Mouse (Mus musculus): Measurements from ENCODE around the gene Otud1. TPM values are rescaled to one million over a fixed set of nuclear protein-coding genes. Genes with fewer than 3 reads are reported as not detected.

Otud1 gene
- polyA plus RNA-seq, 1 experiment from 2014 or later: 1.5 TPM

- ATAC-seq: no peak
- Histone ChIP-seq H3K4me3 (ENCODE audit: low read length) (no peak overlapping the region), H3K27ac (ENCODE audit: low read depth, low read length) (no peak overlapping the region), H3K27me3 (replicated peaks; ENCODE audit: control insufficient read depth, insufficient read depth, low read length) (no peaks in the 10 kb centered on the region), H3K9me3 (ENCODE audit: control insufficient read depth, low read length) (no peaks in the 10 kb centered on the region), H3K4me2 (ENCODE audit: low read length) (no peak overlapping the region), H3K9ac (ENCODE audit: low read depth, low read length) (no peak overlapping the region), H3K36me3 (ENCODE audit: control insufficient read depth, insufficient read depth, low read length) (no peaks in the 10 kb centered on the region), H3K4me1 (ENCODE audit: control insufficient read depth, insufficient read depth, low read depth, low read length) (no peaks in the 10 kb centered on the region)
Measured at GRCm38 (mm10) chr2:19703020-19703613, 45.6 kb downstream of the Otud1 start.

- Histone ChIP-seq H3K4me1 (ENCODE audit: control insufficient read depth, insufficient read depth, low read depth, low read length) (no peaks in the 10 kb centered on the region), H3K27me3 (replicated peaks; ENCODE audit: control insufficient read depth, insufficient read depth, low read length) (no peaks in the 10 kb centered on the region), H3K4me3 (ENCODE audit: low read length) (no peak overlapping the region), H3K4me2 (ENCODE audit: low read length) (no peak overlapping the region), H3K36me3 (ENCODE audit: control insufficient read depth, insufficient read depth, low read length) (no peaks in the 10 kb centered on the region), H3K9ac (ENCODE audit: low read depth, low read length) (no peak overlapping the region), H3K27ac (ENCODE audit: low read depth, low read length) (0 out of 2 replicates have a peak overlapping the region, but pooled peaks have one; percentile 23), H3K9me3 (ENCODE audit: control insufficient read depth, low read length) (no peaks in the 10 kb centered on the region)
- 45% methylated on average over 4 of the region's 4 CpGs for WGBS
- ATAC-seq: no peak; the same call in 1 of the 2 replicates
Measured at GRCm38 (mm10) chr2:19703670-19704069, 46.1 kb downstream of the Otud1 start.

- ATAC-seq: no peak
- H3K27ac ChIP-seq (ENCODE audit: low read depth, low read length): no peak overlapping the region
Measured at GRCm38 (mm10) chr2:19704272-19704671, 46.7 kb downstream of the Otud1 start.

GRCm38 (mm10) chr2:19706886-19707285 is 49.3 kb downstream of the Otud1 start:
- Histone ChIP-seq H3K27me3 (replicated peaks; ENCODE audit: control insufficient read depth, insufficient read depth, low read length) (no peaks in the 10 kb centered on the region), H3K36me3 (ENCODE audit: control insufficient read depth, insufficient read depth, low read length) (no peaks in the 10 kb centered on the region), H3K4me1 (ENCODE audit: control insufficient read depth, insufficient read depth, low read depth, low read length) (no peaks in the 10 kb centered on the region), H3K9ac (ENCODE audit: low read depth, low read length) (no peak overlapping the region), H3K27ac (ENCODE audit: low read depth, low read length) (no peak overlapping the region), H3K4me3 (ENCODE audit: low read length) (no peak overlapping the region), H3K4me2 (ENCODE audit: low read length) (no peak overlapping the region), H3K9me3 (ENCODE audit: control insufficient read depth, low read length) (no peaks in the 10 kb centered on the region)
- ATAC-seq: no peak
- WGBS: 85% methylated on average over 4 of the region's 4 CpGs

More at GRCm38 (mm10) chr2:19704272-19704671, 46.7 kb downstream of the Otud1 start:
- Histone ChIP-seq H3K9me3 (ENCODE audit: control insufficient read depth, low read length) (no peaks in the 10 kb centered on the region), H3K4me3 (ENCODE audit: low read length) (no peak overlapping the region), H3K36me3 (ENCODE audit: control insufficient read depth, insufficient read depth, low read length) (no peaks in the 10 kb centered on the region), H3K27me3 (replicated peaks; ENCODE audit: control insufficient read depth, insufficient read depth, low read length) (no peaks in the 10 kb centered on the region), H3K4me2 (ENCODE audit: low read length) (no peak overlapping the region), H3K4me1 (ENCODE audit: control insufficient read depth, insufficient read depth, low read depth, low read length) (no peaks in the 10 kb centered on the region), H3K9ac (ENCODE audit: low read depth, low read length) (no peak overlapping the region)

Other genes starting within 250 kb of the Otud1 start
- 1.6 and 1.7 TPM in 2 replicates for gene Ptf1a, start 212.1 kb upstream of the Otud1 start, polyA plus RNA-seq (2015; fragmentation: Nextera tagmentation; extraction: Ambion mirVana)
- gene 4921504E06Rik, start 103.8 kb upstream of the Otud1 start, polyA plus RNA-seq (2015; fragmentation: Nextera tagmentation; extraction: Ambion mirVana): 0.12 and 0.15 TPM in 2 replicates